ENCODE assay signal across 8 mouse cellular contexts in genomic region chr12:83302320-83303153, GRCm38 (mm10).
DNase-seq lines count a peak whose midpoint lies in the region; ATAC-seq and TF ChIP-seq lines count a peak whose summit lies in the region.

No protein-coding gene starts in this region.

- H3K9ac ChIP-seq in hindbrain, embryonic 13.5 days, result peak overlapping the region; percentile 60
- peak overlapping the region; percentile 14; the same call in 1 of the 2 replicates for H3K9ac ChIP-seq in midbrain, postnatal 0 days (replicated peaks; ENCODE audit: low read length, poor library complexity, severe bottlenecking)

- no peak overlapping the region for H3K4me3 ChIP-seq in hindbrain, embryonic 13.5 days
- H3K4me3 ChIP-seq in midbrain, postnatal 0 days (ENCODE audit: low read depth, low read length), result no peak overlapping the region

- H3K27me3 ChIP-seq in hindbrain, embryonic 13.5 days, result no peaks in the 10 kb centered on the region
- no peaks in the 10 kb centered on the region for H3K27me3 ChIP-seq in midbrain, postnatal 0 days (ENCODE audit: insufficient read depth, low read length)

- peak; percentile 88 for ATAC-seq in hindbrain, embryonic 13.5 days (ENCODE audit: low FRiP score)
- peak; percentile 65 for ATAC-seq in midbrain, postnatal 0 days (ENCODE audit: low FRiP score)

- no peak for TF ChIP-seq CTCF in midbrain, postnatal 0 days (IDR thresholded peaks at IDR 0.05)

- H3K4me1 ChIP-seq in hindbrain, embryonic 13.5 days (replicated peaks), result peaks cover 42% of the 10 kb centered on the region
- H3K4me1 ChIP-seq in midbrain, postnatal 0 days (ENCODE audit: insufficient read depth, low read length), result peaks cover 14% of the 10 kb centered on the region

- peak overlapping the region; percentile 36 for H3K4me2 ChIP-seq in hindbrain, embryonic 13.5 days
- no peak overlapping the region for H3K4me2 ChIP-seq in midbrain, postnatal 0 days (ENCODE audit: low read depth, low read length, poor library complexity, severe bottlenecking)

- H3K9me3 ChIP-seq in hindbrain, embryonic 13.5 days, result no peaks in the 10 kb centered on the region
- H3K9me3 ChIP-seq in midbrain, postnatal 0 days (ENCODE audit: low read length), result no peaks in the 10 kb centered on the region

- 13% methylated on average over 18 of the region's 18 CpGs for WGBS in hindbrain, embryonic 13.5 days
- WGBS in midbrain, postnatal 0 days, result 15% methylated on average over 18 of the region's 18 CpGs

- H3K36me3 ChIP-seq in hindbrain, embryonic 13.5 days, result no peaks in the 10 kb centered on the region
- no peaks in the 10 kb centered on the region for H3K36me3 ChIP-seq in midbrain, postnatal 0 days (ENCODE audit: insufficient read depth, low read length)

- DNase-seq in Muller cell, postnatal 12 days (ENCODE audit: inconsistent ontology term), result peak; percentile 79
- peak; percentile 89 to 93 for DNase-seq in cerebellum, adult 18-20 months
- peak; percentile 8 for DNase-seq in forelimb bud, embryonic 11.5 days (ENCODE audit: low read depth, low spot score)
- DNase-seq in midbrain, postnatal 0 days (ENCODE audit: low spot score), result peak; percentile 91
- DNase-seq in thymus, postnatal 36 days, result no peak
- DNase-seq in spleen, adult 12 weeks (ENCODE audit: low spot score), result no peak
- no peak for DNase-seq in thymus, adult 18-20 months

- peak overlapping the region; percentile 96 for H3K27ac ChIP-seq in hindbrain, embryonic 13.5 days
- H3K27ac ChIP-seq in midbrain, postnatal 0 days (ENCODE audit: low read depth, low read length), result peak overlapping the region; percentile 69

Comparison
In these comparisons a context has a peak if more than half of its experiments do, and no peak if none do; other contexts are left out.
1. DNase-seq: peak in Muller cell, postnatal 12 days (single experiment), cerebellum, adult 18-20 months (2 of 2), forelimb bud, embryonic 11.5 days (single experiment) and midbrain, postnatal 0 days (single experiment); none in thymus, postnatal 36 days (0 of 2), spleen, adult 12 weeks (single experiment) and thymus, adult 18-20 months (0 of 2).